Mouse (Mus musculus) c-Kit-positive CD71-negative TER-119-negative erythroid progenitor cells, embryonic 14.5 days (primary cell): Measurements from ENCODE around the gene Mtfr1l.

Experiments
- DNase-seq: peaks from one replicate; pipeline ENCODE4 v3.0.0-alpha.2; 2013; ENCODE audit warnings: low read depth

Gene Mtfr1l

GRCm38 (mm10) chr4:134557626-134558249, 22.6 kb upstream of the Mtfr1l start:
- DNase-seq: no peak

DNA sequence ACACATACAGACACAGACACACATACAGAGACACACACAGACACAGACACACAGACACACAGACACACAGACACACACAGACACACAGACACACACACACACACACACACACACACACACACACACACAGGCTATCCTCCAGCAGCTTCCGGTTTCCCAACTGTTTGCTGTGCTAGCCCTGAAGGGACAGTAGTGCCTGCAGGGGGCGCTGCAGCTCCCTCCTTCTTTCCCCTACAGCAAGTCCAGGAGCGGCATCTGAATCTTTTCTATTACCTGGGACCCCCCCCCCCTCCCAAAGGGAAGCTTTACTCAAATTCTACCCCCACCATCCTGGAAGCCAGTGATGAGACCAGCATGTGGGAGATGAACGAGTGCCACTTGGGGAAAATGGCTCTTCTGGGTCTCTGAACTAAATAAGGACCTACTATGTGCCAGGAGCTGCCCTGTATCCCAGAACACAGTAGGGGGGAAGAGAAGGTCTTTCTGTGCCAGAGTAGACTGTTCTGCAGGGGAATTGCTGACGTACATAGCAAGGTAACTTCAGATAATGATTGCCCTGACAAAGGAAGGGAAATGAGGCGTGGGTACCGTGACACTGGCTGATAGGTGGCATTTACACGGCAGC, 20.9 kb upstream of the Mtfr1l start:
- DNase-seq: no peak

DNA sequence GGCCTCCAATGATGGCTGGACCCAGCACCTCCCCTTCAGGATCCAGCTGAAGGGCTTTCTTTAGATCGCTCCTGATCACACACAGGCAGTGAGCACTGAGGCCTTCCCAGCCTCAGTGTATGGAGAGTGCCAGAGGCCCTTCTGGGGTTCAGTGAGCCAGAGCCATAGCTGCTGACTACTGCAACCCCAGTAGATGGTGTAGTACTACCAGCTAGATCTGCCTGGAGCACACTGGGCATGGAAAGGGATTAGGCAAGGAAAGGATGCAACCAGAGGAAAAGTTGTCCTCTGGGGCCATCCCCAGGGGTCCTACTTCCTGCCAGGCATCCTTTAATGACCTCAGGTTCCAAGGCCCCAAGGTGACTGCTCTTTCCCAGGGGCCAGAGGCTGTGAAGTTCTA, 18.4 kb upstream of the Mtfr1l start:
- DNase-seq: no peak

DNA sequence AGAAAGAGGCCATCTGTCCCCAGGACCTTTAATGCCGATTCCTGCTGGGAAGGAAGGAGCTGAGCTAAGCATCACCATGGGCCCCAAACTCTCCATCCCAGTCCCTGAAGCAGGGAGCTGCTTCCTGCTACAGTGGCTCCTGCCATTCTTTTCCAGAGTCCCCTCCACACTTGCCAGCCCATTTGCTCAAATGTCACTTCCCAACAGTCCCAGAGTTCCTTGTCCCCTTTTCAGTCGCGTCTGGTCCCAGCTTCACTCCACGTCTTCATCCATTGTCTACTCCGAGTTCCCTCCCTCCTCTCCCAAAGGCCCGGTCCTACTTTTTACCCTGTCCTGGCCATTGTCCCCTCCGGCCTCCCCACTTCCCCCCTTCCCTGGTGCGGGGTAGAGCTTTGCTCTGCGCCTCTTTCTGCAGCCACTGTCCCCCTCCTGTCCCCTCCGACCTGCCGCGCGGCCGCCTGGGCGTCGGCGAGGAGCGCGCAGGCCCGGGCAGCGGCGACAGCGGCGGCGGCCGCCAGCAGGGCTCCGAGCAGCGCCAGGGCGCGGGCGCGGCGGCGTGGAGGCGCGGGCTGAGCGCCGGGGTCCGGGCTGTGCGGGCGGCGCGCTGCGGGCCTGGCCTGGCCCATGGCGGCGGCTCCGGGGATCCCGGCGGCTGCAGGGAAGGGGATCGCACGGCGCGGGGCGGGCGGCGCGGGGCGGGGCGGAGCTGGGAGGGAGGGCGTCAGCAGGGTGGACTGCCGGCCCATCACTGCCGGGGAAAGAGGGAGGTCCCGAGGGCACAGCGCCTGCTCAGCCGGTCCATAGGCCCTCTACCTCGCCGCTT, 16.5 kb upstream of the Mtfr1l start, which contains the start of gene Selenon:
TSS of gene Selenon (minus strand) at position 673 of the 823 bp plus-strand sequence.
- no peak for DNase-seq

GRCm38 (mm10) chr4:134549899-134550298, 14.7 kb upstream of the Mtfr1l start:
- DNase-seq: no peak

DNA sequence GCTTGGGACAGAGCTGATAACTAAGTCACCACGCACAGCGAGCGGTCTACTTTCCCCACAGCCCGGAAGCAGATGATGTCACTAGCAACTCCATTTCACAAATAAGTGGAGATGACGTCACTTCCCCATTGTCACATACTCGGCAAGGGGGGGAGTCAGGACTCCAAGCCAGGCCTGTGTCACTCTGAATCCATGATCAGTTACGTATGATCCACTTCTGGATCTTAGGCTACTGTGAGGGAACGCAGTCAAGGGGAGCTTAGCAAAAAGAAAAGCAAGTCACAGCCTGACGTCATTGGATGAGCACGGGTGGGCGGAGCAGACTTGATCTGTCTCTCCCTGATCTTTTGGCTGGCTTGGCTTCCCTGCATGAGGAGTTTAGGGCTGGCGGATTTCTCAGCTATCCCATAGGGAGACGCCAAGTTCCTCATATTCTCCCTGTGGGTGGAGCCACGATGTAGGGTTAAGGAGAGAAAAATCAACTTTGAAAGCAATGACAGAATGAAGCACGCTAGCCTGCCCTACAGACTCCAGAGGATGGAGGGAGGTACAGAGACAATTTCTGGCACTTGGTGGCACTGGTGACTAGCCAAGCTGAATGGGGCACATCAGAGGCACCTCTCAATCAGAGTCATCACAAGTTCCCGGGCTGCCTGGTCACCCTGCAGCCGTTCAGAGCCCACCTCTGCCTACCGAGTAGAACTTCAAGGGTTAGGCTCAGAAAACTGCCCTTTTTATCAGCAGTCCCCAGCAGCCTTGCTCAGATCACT, 13.2 kb upstream of the Mtfr1l start:
- peak; percentile 70 for DNase-seq

DNA sequence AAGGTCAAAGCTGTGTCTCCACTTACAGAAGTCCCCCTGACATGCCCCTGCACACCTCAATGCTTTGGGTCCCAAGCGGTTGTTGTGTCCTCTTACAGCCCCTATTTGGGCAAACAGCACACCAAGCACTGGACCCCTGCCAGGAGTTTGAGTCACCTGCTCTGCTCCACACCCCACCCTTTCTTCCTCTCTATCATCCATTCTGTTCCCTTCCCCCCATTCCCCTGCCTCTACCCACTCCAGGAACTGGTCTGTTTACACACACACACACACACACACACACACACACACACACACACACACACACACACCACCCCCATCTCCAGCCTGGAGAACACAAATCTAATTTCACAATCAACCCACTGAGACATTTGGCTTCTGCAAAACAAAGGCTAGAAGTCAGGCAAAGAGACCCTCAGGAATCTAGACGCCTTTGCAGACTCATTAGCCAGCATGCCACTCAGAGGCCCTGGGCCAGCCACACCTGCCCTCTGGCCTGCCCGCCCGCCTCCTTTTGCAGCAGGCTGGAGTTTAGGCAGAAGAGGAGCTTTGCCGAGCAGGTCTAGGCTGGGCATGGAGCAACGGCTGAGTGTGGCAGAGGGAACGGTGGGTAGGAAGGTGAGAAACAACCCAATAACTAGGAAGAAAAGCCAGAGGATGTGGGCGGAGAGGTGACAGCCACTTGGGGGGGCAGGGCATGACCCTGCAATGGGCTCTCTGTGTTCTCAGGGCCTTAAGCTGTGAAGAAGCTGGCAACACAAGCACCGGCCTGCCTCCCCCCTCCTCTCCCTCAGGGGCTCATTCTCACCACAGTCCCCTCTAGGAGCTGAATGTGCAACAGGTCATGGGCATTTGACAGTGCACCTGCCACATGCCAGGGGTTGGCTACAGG, 11.9 kb upstream of the Mtfr1l start:
- DNase-seq: no peak

DNA sequence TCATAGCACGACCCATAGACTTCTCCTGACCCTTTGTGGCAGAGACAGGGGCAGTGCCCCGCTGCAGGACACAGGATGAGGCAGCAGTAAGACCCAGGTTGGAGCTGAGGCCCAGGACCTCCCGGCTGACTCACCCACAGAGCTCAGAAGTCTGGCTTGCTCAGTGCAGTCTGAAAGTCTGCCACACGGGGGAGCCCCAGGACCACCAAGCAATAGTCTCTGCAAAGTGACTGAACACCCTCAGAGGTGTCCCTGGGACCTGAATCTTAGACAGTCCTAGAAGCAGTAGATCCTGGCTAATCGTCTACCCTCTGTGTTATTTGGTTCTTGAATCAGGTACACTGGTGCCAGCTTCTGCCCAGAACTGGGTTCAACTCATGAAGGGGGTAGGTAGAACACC, 8.1 kb upstream of the Mtfr1l start:
- DNase-seq: peak; percentile 89

DNA sequence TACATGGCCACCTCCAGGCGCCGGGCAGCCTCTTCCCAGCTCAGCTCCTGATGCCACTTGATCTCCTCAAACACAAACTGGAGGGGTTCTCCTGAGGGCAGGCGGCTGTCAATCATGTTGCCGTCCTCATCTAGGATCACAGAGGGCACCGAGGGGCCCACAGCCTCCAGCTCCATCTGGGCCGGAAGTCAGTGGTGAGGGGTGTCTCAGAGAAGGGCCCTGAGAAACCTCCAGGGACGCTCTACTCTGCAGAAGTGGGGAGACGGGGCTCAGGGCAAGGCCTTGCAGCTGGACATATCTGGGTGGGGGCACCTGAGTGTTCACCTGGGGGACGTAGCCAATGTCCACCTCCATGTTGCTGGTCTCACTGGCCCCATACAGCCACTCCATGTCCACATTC, 7.5 kb upstream of the Mtfr1l start:
- DNase-seq: no peak

GRCm38 (mm10) chr4:134538997-134539580, 3.9 kb upstream of the Mtfr1l start:
- no peak for DNase-seq

DNA sequence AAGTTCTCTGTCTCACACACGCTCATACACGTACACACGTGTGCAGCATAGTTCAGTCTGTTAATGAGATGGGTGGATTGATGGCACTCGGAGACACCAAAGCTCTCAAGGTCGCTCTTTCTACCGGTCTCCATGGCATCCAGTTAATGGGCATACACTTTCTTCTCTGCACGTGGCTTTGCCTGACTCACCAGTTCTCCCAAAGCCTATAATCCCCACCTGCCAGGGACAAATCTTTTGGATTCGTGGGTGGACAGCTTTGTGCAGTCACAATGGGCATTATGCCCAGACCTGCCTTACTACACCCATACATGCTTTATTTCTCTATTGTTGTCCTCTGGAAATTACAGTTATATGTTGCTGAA, 582 bp upstream of the Mtfr1l start:
- no peak for DNase-seq

DNA sequence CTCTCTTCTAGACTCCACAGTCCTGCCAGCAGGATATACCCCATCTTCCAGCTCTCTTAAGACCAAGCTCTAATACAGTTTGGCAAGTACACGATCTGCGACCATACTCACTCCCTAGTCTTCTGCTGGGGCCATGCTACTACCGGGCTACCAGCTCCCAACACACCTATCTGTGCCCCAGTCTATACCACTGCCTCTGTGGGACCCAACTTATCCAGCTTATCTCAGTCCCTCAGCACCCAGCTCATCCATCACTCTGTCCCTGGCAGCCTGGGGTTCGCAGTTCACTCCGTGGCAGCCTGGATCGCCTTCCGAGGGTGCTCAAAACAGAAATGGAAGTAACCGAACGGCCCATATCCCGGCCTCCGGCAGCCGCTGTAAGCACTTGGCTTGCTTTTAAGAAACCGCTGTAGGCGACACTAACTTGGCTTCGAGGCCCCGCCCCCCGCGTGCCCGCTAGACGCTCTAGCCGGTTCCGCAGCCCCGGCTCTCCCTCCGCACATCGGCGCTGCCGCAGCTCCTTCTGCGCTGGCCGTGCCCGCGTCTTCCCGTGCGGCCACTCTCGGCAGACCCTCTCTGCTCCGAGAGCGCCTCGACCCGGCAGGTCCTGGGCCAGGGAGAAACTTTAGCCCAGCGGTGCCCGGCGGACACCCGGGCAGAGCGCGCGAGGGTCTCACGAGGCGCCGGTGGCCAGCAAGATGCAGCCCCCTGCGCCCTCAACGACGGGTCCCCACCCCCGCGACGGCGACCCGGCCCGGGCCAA, 882 bp downstream of the Mtfr1l start:
- no peak for DNase-seq

GRCm38 (mm10) chr4:134533421-134533820, 1.8 kb downstream of the Mtfr1l start:
- no peak for DNase-seq

DNA sequence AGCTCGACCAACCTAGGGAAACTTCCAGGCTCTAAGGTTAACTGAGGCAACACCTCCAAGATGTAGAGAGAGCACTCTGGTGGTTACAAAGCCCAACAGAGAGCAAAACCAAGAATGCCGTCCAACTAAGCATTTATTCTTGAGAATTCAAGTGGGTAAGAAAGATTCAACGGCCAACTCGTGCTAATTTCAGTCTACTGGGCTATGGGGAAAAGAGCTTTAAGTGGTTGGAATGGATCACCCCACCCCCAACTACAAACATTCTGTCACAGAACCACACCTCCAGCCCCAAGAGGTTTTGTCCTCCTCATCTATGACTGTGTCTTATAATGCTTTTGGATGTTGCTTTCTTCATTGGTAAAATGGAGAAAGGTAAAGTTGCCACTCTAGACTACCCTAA, 2.3 kb downstream of the Mtfr1l start:
- no peak for DNase-seq

DNA sequence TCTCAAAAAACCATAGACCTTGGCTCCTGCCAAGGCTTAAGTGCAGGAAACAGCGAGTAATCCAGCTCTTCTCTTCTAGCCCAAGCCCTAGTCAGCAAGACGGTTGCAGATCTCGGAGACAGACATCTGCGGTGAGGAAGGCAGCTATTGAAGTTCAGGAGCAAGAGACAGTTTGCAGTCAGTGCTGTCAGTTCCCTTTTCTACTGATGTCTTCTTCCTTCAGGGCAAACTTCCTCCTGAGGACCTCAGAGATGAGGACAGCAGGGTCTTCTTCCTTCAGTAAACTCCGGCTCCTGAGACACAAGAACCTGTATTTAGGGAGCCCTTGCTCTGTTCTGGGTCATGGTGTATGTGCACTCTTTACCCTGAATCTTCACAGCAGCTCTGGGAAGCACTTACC, 9.0 kb downstream of the Mtfr1l start:
- DNase-seq: no peak

- no peak for DNase-seq
Observed at GRCm38 (mm10) chr4:134525806-134526205, 9.4 kb downstream of the Mtfr1l start.

DNA sequence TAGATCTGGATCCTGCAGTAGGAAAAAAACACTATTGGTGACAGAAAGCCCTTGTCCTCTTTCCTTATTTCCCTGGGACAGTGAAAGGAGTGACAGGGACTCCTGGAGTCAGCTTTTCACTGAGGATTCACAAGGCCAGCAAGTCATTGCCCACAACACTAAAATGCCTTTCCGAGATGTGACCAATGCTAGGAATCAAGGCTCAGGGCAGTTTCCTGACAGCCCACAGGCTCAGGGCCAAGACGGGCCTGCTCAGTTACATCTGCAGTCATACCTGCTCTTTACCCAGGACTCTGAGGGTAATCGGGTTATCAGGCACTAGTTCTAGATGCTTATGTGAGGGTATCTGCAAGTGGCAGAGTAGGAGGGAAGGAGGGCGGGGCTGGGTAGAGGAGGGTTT, 11.7 kb downstream of the Mtfr1l start:
- no peak for DNase-seq

GRCm38 (mm10) chr4:134519281-134519680, 15.9 kb downstream of the Mtfr1l start:
- no peak for DNase-seq

DNA sequence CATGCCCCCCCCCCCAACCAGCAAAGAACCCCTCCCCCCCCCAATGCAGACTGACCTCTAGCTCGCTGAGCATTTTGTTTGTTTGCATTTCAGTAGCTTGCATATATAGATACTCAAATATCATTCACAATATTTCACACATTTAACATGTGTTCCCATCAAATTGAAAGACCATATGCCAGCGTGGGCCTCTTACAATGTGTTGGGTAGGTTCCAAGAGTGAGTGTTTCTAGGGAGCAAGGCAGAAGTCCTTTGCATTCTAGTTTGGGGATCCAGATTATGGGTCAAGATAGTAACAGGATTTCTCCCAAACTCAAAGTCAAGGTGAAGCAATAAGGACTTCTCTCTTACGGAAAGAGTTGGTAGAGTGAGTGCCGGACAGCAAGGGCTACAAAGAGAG, 16.6 kb downstream of the Mtfr1l start:
- no peak for DNase-seq

GRCm38 (mm10) chr4:134517719-134518118, 17.5 kb downstream of the Mtfr1l start:
- no peak for DNase-seq
